Mouse (Mus musculus): ENCODE results near the gene Immp2l.
"Not testable (repeated sequence)": the region's sequence is repeated elsewhere in the genome, so short reads cannot be mapped to it uniquely, and the experiment has no call there.

The Immp2l gene

GRCm38 (mm10) chr12:41023511-41024421, at the start of gene Immp2l:
Immp2l (plus strand) TSS chr12:41024090.
- peak; percentile 92 for DNase-seq

GRCm38 (mm10) chr12:40978719-40979500, 45.0 kb upstream of the Immp2l start:
- no peak for DNase-seq

GRCm38 (mm10) chr12:40979716-40980115, 44.2 kb upstream of the Immp2l start:
- DNase-seq, result no peak

- no peak for DNase-seq
Observed at GRCm38 (mm10) chr12:40980160-40980559, 43.7 kb upstream of the Immp2l start.

- DNase-seq, result no peak
Observed at GRCm38 (mm10) chr12:40983021-40983420, 40.9 kb upstream of the Immp2l start.

GRCm38 (mm10) chr12:40984735-40985134, 39.2 kb upstream of the Immp2l start:
- DNase-seq, result no peak

GRCm38 (mm10) chr12:40985791-40986190, 38.1 kb upstream of the Immp2l start:
- no peak for DNase-seq

- no peak for DNase-seq
Observed at GRCm38 (mm10) chr12:40988311-40989065, 35.4 kb upstream of the Immp2l start.

- DNase-seq, result no peak
Observed at GRCm38 (mm10) chr12:40991647-40992046, 32.2 kb upstream of the Immp2l start.

- not testable (repeated sequence) for DNase-seq
Observed at GRCm38 (mm10) chr12:40992237-40992636, 31.7 kb upstream of the Immp2l start.

- DNase-seq, result no peak
Observed at GRCm38 (mm10) chr12:40994846-40995245, 29.0 kb upstream of the Immp2l start.

- no peak for DNase-seq
Observed at GRCm38 (mm10) chr12:40995618-40996370, 28.1 kb upstream of the Immp2l start.

GRCm38 (mm10) chr12:41022516-41022915, 1.4 kb upstream of the Immp2l start:
- no peak for DNase-seq

- DNase-seq, result no peak
Observed at GRCm38 (mm10) chr12:41024512-41024911, 622 bp downstream of the Immp2l start.

- no peak for DNase-seq
Observed at GRCm38 (mm10) chr12:41027485-41027884, 3.6 kb downstream of the Immp2l start.

GRCm38 (mm10) chr12:41031119-41031518, 7.2 kb downstream of the Immp2l start:
- DNase-seq, result no peak

GRCm38 (mm10) chr12:41033196-41033595, 9.3 kb downstream of the Immp2l start:
- DNase-seq, result peak; percentile 71

GRCm38 (mm10) chr12:41039834-41040233, 15.9 kb downstream of the Immp2l start:
- no peak for DNase-seq

- DNase-seq, result no peak
Observed at GRCm38 (mm10) chr12:41041737-41042136, 17.8 kb downstream of the Immp2l start.

- DNase-seq, result no peak
Observed at GRCm38 (mm10) chr12:41044493-41045132, 20.7 kb downstream of the Immp2l start.

GRCm38 (mm10) chr12:41047085-41047766, 23.3 kb downstream of the Immp2l start:
- DNase-seq, result no peak

Measured in cerebellum, adult 11 months (tissue).